Mouse (Mus musculus) forebrain, embryonic 16.5 days (tissue): ENCODE data around the gene F11r. TPM values are rescaled to one million over a fixed set of nuclear protein-coding genes. Genes with fewer than 3 reads are reported as not detected.
"Not testable (repeated sequence)": the region's sequence is repeated elsewhere in the genome, so short reads cannot be mapped to it uniquely, and the experiment has no call there.

Experiments used
- ATAC-seq: fragments of 200-750 bp; cut with Nextera tagmentation; 2 replicates; pipeline ENCODE4 v1.8.0; 2017; ENCODE audit warnings: mild to moderate bottlenecking, moderate library complexity
- H3K27ac ChIP-seq: fragments of 300-500 bp; sonication (generic); 2 replicates; pipeline ENCODE4 v1.5.1; 2014; ENCODE audit warnings: low read length, control low read depth
- H3K27me3 ChIP-seq: fragments of 300-500 bp; sonication (generic); replicated peaks from 2 replicates; pipeline ENCODE4 v1.6.1; 2014; ENCODE audit warnings: low read length; ENCODE audit not compliant: control insufficient read depth, insufficient read depth
- H3K36me3 ChIP-seq: fragments of 300-500 bp; sonication (generic); 2 replicates; pipeline ENCODE4 v1.6.1; 2014; ENCODE audit not compliant: control insufficient read depth, insufficient read depth
- H3K4me1 ChIP-seq: fragments of 300-500 bp; sonication (generic); replicated peaks from 2 replicates; pipeline ENCODE4 v1.6.1; 2014; ENCODE audit warnings: low read length; ENCODE audit not compliant: control insufficient read depth, insufficient read depth
- H3K4me2 ChIP-seq: fragments of 300-500 bp; sonication (generic); 2 replicates; pipeline ENCODE4 v1.6.1; 2014; ENCODE audit warnings: mild to moderate bottlenecking, low read length, control low read depth
- H3K4me3 ChIP-seq: fragments of 300-500 bp; sonication (generic); replicated peaks from 2 replicates; pipeline ENCODE4 v1.5.1; 2014; ENCODE audit warnings: mild to moderate bottlenecking, low read length, control low read depth
- H3K9ac ChIP-seq: fragments of 300-500 bp; sonication (generic); replicated peaks from 2 replicates; pipeline ENCODE4 v1.6.1; 2014; ENCODE audit warnings: low read depth, low read length, control low read depth
- H3K9me3 ChIP-seq: fragments of 300-500 bp; sonication (generic); 2 replicates; pipeline ENCODE4 v1.6.1; 2016; ENCODE audit warnings: low read length; ENCODE audit not compliant: control insufficient read depth
- WGBS: fragments of 180-500 bp; shearing (Covaris S2); extraction: QIAGEN DNeasy Blood & Tissue Kit; methylation state at CpG from one replicate; pipeline ENCODE4 v1.1.7; 2014; 5-methylcytosine and 5-hydroxymethylcytosine counted together
- polyA plus RNA-seq: library from polyadenylated mRNA; unstranded; fragments of >200 nt; fragmentation: Nextera tagmentation; extraction: Ambion mirVana; gene quantifications from 2 replicates; pipeline ENCODE4 v1.2.1, GENCODE M21; 2015

F11r gene
- polyA plus RNA-seq, 1 experiment from 2014 or later = 10.2 TPM

DNA sequence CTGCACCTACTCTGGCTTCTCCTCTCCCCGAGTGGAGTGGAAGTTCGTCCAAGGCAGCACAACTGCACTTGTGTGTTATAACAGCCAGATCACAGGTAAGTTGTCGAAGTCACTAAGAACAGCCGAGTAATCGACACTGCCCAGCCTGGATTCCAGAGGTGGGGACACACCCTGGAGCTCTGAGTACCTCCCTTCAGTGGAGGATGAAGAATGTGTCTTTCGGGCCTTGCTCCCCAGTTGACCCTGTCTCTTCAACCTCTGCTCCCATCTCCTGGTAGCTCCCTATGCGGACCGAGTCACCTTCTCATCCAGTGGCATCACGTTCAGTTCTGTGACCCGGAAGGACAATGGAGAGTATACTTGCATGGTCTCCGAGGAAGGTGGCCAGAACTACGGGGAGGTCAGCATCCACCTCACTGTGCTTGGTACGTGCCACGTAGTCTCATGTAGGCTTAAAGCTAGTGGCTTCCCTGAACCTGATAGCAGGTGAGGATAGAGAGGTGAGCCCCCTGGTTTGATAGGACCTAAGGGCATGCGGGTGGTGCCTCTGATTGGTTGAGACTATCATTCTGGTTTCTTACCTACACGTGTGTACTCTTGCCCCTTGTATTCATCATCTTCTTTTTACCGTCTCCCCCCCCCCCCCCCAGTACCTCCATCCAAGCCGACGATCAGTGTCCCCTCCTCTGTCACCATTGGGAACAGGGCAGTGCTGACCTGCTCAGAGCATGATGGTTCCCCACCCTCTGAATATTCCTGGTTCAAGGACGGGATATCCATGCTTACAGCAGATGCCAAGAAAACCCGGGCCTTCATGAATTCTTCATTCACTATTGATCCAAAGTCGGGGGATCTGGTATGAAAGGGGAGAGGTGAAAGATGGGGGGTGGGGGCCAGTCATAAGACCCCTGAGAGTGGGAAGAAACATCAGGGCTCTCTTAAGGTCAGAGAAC, 23.5 kb downstream of the F11r start:
- no peaks in the 10 kb centered on the region for H3K9me3 ChIP-seq
- H3K27me3 ChIP-seq = no peaks in the 10 kb centered on the region
- H3K9ac ChIP-seq = no peak overlapping the region
- H3K4me2 ChIP-seq = no peak overlapping the region
- no peak for ATAC-seq
- H3K4me1 ChIP-seq = peaks cover 12% of the 10 kb centered on the region; the same call in 1 of the 2 replicates
- no peak overlapping the region for H3K27ac ChIP-seq
- 87% methylated on average over 22 of the region's 22 CpGs for WGBS
- H3K4me3 ChIP-seq = no peak overlapping the region
- H3K36me3 ChIP-seq = no peaks in the 10 kb centered on the region

DNA sequence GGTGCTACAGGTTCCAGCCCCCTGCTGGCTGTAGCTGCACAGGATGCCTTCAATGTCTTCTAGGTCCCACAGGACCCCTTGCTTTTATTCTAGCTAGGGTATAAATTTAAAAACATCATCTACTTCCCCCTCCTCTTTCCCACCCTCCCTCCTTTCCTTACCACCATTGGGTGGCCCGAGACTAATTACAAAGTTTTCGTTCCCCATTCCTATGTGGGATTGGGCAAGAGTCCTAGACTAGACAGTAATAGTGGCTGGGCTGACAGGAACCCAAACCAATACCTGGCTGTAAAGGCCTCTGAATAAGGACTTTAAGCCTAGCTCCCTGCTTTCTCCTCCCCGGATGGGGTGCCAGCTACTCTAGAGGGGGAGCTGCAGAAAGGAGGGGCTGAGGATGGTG, 25.8 kb downstream of the F11r start:
- H3K36me3 ChIP-seq = no peaks in the 10 kb centered on the region
- H3K27ac ChIP-seq = no peak overlapping the region
- no peak overlapping the region for H3K9ac ChIP-seq
- H3K4me2 ChIP-seq = no peak overlapping the region
- no peaks in the 10 kb centered on the region for H3K9me3 ChIP-seq
- WGBS = 90% methylated on average over 3 of the region's 3 CpGs
- H3K27me3 ChIP-seq = no peaks in the 10 kb centered on the region
- ATAC-seq = no peak
- H3K4me1 ChIP-seq = peaks cover 12% of the 10 kb centered on the region; the same call in 1 of the 2 replicates
- no peak overlapping the region for H3K4me3 ChIP-seq

DNA sequence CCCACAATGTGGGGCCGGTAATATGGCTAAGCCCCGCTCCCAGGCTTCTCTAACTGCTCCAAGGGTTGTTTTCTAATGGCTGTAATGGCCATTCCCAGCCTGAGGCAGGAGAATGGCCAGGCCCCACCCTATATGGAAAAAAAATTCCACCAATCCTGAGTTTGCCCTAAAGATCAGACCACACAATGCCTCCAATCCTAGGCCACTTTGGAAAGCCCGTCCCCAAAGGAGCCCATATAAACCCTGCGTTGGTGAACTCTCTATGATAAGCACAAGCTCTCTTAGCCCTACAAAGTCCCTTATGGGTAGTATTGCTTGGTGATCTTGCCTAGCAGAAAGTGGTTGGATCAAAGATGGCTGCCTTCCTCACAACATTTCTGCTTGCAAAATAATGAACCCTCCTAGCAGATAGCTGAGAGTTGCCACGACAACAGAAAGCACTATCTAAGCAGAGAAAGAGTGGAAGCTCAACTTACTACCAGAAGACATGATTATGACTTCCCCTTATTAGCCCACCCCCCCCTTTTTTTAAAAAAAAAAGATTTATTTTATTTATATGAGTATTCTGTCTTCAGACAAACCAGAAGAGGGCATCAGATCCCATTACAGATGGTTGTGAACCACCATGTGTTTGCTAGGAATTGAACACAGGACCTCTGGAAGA, 28.5 kb downstream of the F11r start:
- ATAC-seq = no peak
- WGBS = 92% methylated on average over 5 of the region's 5 CpGs
- H3K4me1 ChIP-seq = no peaks in the 10 kb centered on the region

DNA sequence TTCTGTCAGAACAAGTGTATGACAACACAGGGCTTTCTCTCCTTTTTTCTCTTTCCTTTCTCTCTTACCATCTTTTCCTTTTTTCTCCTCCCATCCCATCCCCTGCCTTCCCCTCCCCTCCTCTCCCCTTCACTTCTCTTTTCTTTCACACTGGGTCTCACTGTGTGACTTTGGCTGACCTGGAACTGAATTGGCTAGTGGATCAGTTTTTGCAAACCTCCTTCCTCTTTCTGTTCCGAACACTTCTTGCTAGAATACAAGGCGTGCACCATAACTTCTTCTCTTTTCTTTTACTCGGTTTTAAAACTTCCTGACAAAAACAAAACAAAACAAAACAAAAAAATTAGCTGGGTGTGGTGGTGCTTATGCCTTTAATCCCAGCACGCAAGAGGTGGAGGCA, 29.2 kb downstream of the F11r start:
- ATAC-seq = no peak
- Histone ChIP-seq H3K4me1 (no peaks in the 10 kb centered on the region), H3K36me3 (no peaks in the 10 kb centered on the region), H3K4me3 (no peak overlapping the region), H3K27me3 (no peaks in the 10 kb centered on the region), H3K4me2 (no peak overlapping the region), H3K9me3 (no peaks in the 10 kb centered on the region), H3K9ac (no peak overlapping the region), H3K27ac (no peak overlapping the region)
- WGBS = 81% methylated on average over 4 of the region's 4 CpGs

More for the DNA sequence above, 28.5 kb downstream of the F11r start:
- Histone ChIP-seq H3K27me3 (no peaks in the 10 kb centered on the region), H3K27ac (no peak overlapping the region), H3K4me3 (no peak overlapping the region), H3K36me3 (no peaks in the 10 kb centered on the region), H3K9me3 (no peaks in the 10 kb centered on the region), H3K4me2 (no peak overlapping the region), H3K9ac (no peak overlapping the region)

DNA sequence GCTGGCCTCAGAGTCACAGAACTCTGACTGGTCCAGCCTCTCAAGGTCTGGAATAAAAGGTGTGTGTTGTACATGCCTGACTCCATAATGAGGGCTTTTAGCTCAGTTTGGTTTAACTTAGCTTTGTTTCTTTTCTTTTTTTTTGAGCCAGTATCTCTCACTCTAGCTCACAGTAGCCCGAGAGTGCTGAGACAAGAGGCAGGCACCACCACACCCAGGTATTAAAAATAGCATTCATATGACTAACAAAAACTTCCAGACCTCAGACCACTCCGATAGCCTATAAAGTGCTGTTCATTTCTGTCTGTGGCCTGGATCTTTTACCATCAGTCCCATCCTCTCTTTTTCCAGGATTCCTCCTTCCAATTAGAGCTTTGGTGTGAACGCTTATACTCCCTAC, 32.3 kb downstream of the F11r start:
- Histone ChIP-seq H3K27ac (no peak overlapping the region), H3K4me2 (no peak overlapping the region), H3K4me1 (no peaks in the 10 kb centered on the region), H3K27me3 (no peaks in the 10 kb centered on the region), H3K36me3 (no peaks in the 10 kb centered on the region), H3K4me3 (no peak overlapping the region), H3K9me3 (no peaks in the 10 kb centered on the region), H3K9ac (no peak overlapping the region)
- ATAC-seq = no peak
- 94% methylated on average over 3 of the region's 3 CpGs for WGBS

DNA sequence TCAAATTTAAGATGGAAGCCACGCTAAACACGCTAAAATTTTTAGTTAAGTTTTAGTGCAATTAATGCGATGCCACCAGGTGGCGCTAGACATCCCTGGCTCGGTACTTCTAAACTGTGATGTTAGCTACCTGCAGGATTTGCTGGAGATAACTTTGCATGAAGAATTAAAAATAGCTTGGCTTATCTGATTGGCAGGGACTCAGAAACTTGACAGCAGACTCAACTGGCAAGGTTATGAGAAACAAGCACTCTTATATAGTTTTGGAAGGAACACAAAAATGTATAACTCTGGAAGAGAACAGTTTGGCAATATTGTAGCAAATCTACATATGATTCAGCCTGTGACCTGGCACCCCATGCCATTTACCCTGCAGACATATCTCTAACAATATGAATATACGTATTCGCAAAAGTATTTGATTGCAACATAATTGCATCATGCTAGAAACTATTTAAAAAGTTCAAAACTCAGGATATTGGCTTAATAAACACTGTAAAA, 33.1 kb downstream of the F11r start:
- no peaks in the 10 kb centered on the region for H3K9me3 ChIP-seq
- no peak overlapping the region for H3K4me2 ChIP-seq
- ATAC-seq = no peak
- no peak overlapping the region for H3K27ac ChIP-seq
- H3K4me3 ChIP-seq = no peak overlapping the region
- 31% methylated on average over 7 of the region's 7 CpGs for WGBS
- no peaks in the 10 kb centered on the region for H3K36me3 ChIP-seq
- H3K4me1 ChIP-seq = no peaks in the 10 kb centered on the region
- no peak overlapping the region for H3K9ac ChIP-seq
- H3K27me3 ChIP-seq = no peaks in the 10 kb centered on the region

DNA sequence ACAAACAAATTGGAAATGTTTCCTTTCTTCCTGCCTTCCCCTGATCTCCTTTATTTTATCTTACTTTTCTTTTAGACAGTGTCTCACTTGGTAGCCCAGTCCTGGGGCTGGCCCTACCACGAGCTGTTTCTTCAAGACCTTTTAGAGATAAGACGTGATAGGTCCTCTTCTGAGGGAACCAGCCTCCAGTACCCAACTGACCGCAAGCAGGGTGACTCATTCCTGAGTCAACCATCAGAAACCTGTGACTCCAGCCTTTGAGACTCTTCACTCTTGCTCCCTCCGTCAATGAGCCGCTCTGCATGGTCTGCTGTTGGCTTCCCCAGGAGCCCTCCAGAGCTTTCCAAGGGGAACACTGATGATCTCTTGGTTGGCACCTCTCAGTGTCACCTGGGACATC, 33.6 kb downstream of the F11r start:
- Histone ChIP-seq H3K4me1 (no peaks in the 10 kb centered on the region), H3K4me2 (no peak overlapping the region), H3K27ac (no peak overlapping the region), H3K36me3 (no peaks in the 10 kb centered on the region), H3K9ac (no peak overlapping the region), H3K27me3 (no peaks in the 10 kb centered on the region), H3K9me3 (no peaks in the 10 kb centered on the region), H3K4me3 (no peak overlapping the region)
- no peak for ATAC-seq
- 93% methylated on average over 5 of the region's 5 CpGs for WGBS

DNA sequence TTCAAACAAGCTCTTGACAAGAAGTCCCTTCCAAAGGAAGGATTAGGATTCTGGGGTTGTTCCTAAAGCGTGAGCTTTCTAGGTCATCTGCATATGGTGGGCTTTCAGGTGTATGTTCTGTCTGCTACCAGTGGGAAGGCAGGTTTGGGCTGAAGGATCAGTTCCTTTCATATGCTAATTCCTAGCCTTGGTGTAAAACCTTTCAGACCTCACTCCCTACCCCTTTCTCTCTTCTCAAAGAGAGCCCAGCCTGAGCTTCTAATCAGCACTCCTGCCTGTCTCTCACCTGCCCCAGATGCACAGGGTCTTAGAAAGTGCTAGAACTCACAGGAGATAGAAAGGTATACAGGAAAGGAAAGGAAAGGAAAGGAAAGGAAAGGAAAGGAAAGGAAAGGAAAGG, 34.1 kb downstream of the F11r start:
- Histone ChIP-seq H3K9ac (no peak overlapping the region), H3K27me3 (no peaks in the 10 kb centered on the region), H3K9me3 (no peaks in the 10 kb centered on the region), H3K27ac (no peak overlapping the region), H3K4me1 (no peaks in the 10 kb centered on the region), H3K36me3 (no peaks in the 10 kb centered on the region), H3K4me3 (no peak overlapping the region), H3K4me2 (no peak overlapping the region)
- 37% methylated on average over 1 of the region's 1 CpGs for WGBS
- ATAC-seq = no peak

DNA sequence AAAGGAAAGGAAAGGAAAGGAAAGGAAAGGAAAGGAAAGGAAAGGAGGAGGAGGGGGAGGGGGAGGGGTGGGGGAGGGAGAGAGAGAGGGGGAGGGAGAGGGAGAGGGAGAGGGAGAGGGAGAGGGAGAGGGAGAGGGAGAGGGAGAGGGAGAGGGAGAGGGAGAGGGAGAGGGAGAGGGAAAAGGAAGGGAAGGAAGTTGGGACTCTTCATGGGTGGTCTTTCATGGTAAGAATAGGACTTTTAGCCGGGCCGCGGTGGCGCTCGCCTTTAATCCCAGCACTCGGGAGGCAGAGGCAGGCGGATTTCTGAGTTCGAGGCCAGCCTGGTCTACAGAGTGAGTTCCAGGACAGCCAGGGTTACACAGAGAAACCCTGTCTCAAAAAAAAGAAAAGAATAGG, 34.6 kb downstream of the F11r start:
- H3K27me3 ChIP-seq, H3K9ac ChIP-seq, H3K36me3 ChIP-seq, H3K4me1 ChIP-seq, ATAC-seq, H3K27ac ChIP-seq, H3K9me3 ChIP-seq, H3K4me2 ChIP-seq, H3K4me3 ChIP-seq: not testable (repeated sequence)
- WGBS = 88% methylated on average over 7 of the region's 8 CpGs
